Mouse (Mus musculus) gastrocnemius, postnatal 4 days (tissue): ENCODE measurements around the gene Slc18b1. TPM values are rescaled to one million over a fixed set of nuclear protein-coding genes. Genes with fewer than 3 reads are reported as not detected.
"Not testable (repeated sequence)": the region's sequence is repeated elsewhere in the genome, so short reads cannot be mapped to it uniquely, and the experiment has no call there.

Experiments used
- DNase-seq, 2 experiments: peaks; one replicate each; pipeline ENCODE4 v3.0.0; 2021 to 2022; ENCODE audit warnings: low spot score in 2 of 2, mixed read lengths in 2 of 2
- long read RNA-seq, 2 experiments: library from polyadenylated mRNA; stranded (forward); transcript quantifications; one replicate each; pipeline ENCODE4 v2.0.0; 2021
- total RNA-seq, 2 experiments: library from RNA; stranded (reverse); gene quantifications; 2 replicates each; pipeline ENCODE4 v1.2.3; 2021

Slc18b1 gene
- 10 to 100 TPM; 17.1 to 20.8 TPM for total RNA-seq
- long read RNA-seq, experiment 1, transcript Slc18b1-201 (14 exons, 2,837 nt), result major isoform, 7 of 14 reads
- long read RNA-seq, experiment 1, partial matches to known transcripts, result 0 of 14 reads
- long read RNA-seq, experiment 1, other reads (novel, unspliced or antisense), result 7 of 14 reads
- long read RNA-seq, experiment 2, transcript Slc18b1-201 (14 exons, 2,837 nt), result major isoform, 7 of 16 reads
- long read RNA-seq, experiment 2, partial matches to known transcripts, result 0 of 16 reads
- long read RNA-seq, experiment 2, other reads (novel, unspliced or antisense), result 9 of 16 reads

- peak; percentile 34 to 52 for DNase-seq
Measured at GRCm38 (mm10) chr10:23796551-23797503, at the start of gene Slc18b1. Slc18b1 (plus strand) TSS chr10:23796986.

DNA sequence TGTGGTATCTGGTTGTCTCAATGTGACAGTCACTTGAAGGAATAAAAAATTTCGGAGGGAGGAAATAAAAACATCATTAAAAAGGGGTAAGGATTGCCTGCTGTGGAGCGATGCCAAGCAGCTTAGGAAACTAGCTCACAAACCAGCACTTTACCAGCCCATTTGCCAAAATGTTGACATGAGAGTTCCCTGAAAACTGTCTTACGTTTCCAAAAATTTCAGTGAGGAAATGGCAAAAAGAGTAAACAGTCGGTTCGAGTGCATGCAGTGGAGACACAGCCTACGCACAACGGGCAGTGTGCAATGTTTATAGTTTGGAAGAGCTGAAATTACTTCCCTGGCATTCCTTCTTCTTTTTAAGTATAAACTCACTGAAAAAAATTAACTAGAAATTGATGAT, 42.6 kb upstream of the Slc18b1 start:
- DNase-seq, result no peak

GRCm38 (mm10) chr10:23777288-23777945, 19.4 kb upstream of the Slc18b1 start:
- no peak for DNase-seq

DNA sequence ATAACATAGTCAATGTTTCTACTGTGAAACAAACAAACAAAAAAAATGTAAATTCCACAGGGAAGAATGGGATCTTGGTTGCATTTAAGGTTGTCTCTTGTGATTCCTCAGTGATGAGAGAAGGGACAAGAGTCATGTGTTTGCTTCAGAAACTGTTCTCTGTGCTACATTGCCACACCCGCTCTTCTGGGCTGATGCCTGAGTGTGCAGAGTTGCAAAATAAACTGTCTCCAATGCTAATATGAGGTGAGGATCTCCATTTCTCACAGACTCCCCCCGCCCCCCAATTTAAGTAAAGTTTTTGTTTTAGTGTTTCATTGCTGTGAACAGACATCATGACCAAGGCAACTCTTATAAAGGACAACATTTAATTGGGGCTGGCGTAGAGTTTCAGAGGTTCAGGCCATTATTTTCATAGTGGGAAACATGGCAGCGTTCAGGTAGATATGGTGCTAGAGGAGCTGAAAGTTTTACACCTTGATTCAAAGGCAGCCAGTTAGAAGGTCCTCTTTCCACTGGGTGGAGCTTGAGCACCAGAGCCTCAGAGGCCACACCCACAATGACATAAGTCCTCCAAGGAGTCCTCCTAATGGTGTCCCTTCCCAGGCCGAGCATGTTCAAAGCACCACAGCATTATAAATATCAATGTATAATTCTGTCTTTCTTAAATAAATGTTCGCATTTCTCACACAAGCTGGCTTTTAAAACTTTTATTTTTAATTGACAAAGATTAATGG, 16.1 kb upstream of the Slc18b1 start:
- DNase-seq, result no peak

DNA sequence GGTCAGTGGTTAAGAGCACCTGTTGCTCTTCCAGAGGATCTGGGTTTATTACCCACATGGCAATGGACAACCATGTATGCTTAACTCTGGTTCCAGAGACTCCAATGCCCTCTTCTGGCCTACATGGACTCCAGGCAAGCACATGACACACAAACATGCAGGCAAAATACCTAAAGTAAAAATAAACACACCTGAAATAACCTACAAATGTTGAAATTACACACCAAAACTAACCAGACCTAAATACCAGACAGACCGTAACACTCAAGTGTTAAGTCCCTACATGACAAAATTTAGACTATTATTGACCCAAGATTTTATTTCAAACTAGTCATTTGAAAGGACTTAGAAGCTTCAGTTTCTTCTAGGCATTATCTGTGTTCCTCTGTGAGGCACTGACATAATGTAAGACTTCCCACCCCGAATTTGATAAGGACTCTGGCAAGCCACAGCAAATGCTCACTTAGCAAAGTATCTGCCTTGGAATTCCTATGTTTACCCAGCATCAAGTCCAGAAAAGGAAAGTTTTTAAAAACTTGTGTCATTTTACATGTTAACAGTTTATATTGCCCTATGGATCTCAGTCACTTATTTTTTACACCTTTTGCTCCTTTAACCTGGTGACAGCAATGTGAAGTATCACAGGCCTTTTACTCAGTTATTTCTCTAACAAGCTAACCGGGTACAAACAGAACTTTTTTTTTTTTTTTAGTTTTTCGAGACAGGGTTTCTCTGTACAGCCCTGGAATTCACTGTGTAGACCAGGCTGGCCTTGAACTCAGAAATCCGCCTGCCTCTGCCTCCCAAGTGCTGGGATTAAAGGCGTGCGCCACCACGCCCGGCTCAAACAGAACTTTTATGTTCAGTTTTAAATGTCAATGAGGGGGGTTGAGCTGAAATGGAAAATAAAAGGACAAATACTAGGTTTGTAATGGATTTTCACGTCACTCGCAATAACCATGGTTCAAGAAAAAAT, 14.7 kb upstream of the Slc18b1 start:
- DNase-seq, result no peak

GRCm38 (mm10) chr10:23782855-23783492, 13.8 kb upstream of the Slc18b1 start:
- no peak for DNase-seq

- no peak for DNase-seq
Measured at GRCm38 (mm10) chr10:23783493-23783884, 13.3 kb upstream of the Slc18b1 start.

- DNase-seq, result no peak
Measured at GRCm38 (mm10) chr10:23784121-23784520, 12.7 kb upstream of the Slc18b1 start.

GRCm38 (mm10) chr10:23785599-23785998, 11.2 kb upstream of the Slc18b1 start:
- not testable (repeated sequence) for DNase-seq

DNA sequence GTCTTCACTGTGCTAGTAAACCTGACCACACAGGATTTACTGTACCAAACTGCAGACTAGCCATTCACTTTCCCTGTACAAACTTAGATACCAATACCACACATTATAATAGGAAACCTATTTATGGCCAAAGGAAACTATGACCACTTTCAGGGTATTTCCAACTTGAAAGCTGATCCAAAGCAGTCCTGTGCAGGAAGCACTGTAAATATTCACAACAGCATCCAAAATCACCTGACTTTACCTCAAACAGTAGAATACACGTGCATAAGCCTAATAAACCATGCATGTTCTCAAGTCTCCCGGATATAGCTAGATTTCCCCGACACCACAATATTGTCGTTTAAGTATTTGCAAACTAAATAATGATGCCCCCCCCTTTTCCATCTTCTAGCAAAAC, 10.7 kb upstream of the Slc18b1 start:
- no peak for DNase-seq

DNA sequence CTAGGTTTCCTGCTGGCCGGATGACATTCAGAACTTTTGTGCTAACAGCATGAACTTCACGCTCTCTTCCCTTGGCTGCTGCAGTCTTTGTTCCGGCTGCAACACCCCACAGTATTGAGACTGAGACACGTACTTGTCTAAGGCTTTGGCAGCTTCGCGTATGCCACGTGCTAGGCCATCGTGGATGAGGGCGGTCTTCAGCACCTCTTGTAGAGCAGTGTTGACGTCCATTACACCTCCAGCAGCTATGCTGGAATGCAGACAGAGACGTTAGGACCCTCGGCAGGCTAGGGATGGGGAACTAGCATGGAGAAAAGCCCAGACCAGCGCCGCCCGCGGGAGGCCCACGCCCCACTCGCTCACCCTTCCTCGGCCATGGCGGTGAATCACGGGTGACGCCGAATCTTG, 10.2 kb upstream of the Slc18b1 start:
- DNase-seq, result not testable (repeated sequence)

- DNase-seq, result peak; percentile 92 to 98
Measured at GRCm38 (mm10) chr10:23787062-23787821, 9.5 kb upstream of the Slc18b1 start, which contains the start of gene Rps12. Rps12 (minus strand) TSS chr10:23787275.

- DNase-seq, result no peak
Measured at GRCm38 (mm10) chr10:23788056-23788600, 8.7 kb upstream of the Slc18b1 start.

- DNase-seq, result no peak
Measured at GRCm38 (mm10) chr10:23795871-23796520, 790 bp upstream of the Slc18b1 start.

DNA sequence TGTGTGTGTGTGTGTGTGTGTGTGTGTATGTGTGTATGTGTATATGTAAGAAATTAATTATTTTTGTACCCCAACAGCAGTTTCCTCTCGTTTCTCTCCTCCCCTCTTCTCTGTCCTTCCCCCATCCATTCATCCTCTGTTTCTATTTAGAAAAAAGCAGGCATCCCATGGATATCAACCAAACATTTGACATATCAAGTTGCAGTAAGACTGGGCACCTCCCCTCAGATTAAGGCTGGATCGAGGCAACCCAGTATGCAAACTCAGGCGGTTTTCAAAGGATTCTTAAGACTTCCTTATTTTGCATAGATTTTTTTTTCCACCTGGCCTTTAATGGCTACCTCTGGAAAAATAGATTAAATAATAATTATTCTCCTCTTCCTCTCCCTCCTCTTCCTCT, 820 bp downstream of the Slc18b1 start:
- no peak for DNase-seq

- no peak for DNase-seq
Measured at GRCm38 (mm10) chr10:23798142-23798541, 1.4 kb downstream of the Slc18b1 start.

- DNase-seq, result no peak
Measured at GRCm38 (mm10) chr10:23799933-23800332, 3.1 kb downstream of the Slc18b1 start.

DNA sequence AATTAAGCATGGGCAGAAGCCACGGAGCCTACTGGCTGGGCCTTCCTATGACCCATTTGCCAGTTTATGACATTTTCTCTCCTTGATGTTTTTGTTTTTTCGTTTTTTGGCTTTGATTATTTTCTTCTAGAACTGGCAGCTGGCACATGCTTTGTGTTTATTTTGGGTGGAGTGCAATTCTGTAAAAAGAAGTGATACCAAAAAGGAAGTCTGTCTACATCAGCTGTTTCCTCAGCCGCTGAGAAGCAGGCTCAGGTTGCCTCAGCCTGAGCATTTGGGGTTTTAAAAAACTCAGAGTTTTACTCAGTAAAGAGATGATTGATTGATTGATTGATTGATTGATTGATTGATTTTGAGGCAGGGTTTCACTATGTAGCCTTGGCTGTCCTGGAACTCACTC, 6.1 kb downstream of the Slc18b1 start:
- DNase-seq, result no peak
